Mouse (Mus musculus) intestine, embryonic 15.5 days (tissue): ENCODE results near the gene Arhgap24. TPM values are rescaled to one million over a fixed set of nuclear protein-coding genes. Genes with fewer than 3 reads are reported as not detected.
A peak's percentile ranks its signal among the peaks of the same experiment; 100 is the strongest.

Experiments
- ATAC-seq: fragments of 200-750 bp; cut with Nextera tagmentation; 2 replicates; pipeline ENCODE4 v1.8.0; 2017; ENCODE audit warnings: moderate TSS enrichment, moderate library complexity
- H3K27ac ChIP-seq: fragments of 300-500 bp; sonication (generic); 2 replicates; pipeline ENCODE4 v1.5.1; 2015; ENCODE audit warnings: mild to moderate bottlenecking, inconsistent platforms
- H3K27me3 ChIP-seq: fragments of 300-500 bp; sonication (generic); replicated peaks from 2 replicates; pipeline ENCODE4 v1.6.1; 2015; ENCODE audit warnings: inconsistent platforms
- H3K36me3 ChIP-seq: fragments of 300-500 bp; sonication (generic); 2 replicates; pipeline ENCODE4 v1.6.1; 2015; ENCODE audit warnings: inconsistent platforms
- H3K4me1 ChIP-seq: fragments of 300-500 bp; sonication (generic); replicated peaks from 2 replicates; pipeline ENCODE4 v1.6.1; 2015; ENCODE audit warnings: inconsistent platforms
- H3K4me2 ChIP-seq: fragments of 300-500 bp; sonication (generic); replicated peaks from 2 replicates; pipeline ENCODE4 v1.6.1; 2015; ENCODE audit warnings: mild to moderate bottlenecking, inconsistent platforms
- H3K4me3 ChIP-seq: fragments of 300-500 bp; sonication (generic); replicated peaks from 2 replicates; pipeline ENCODE4 v1.5.1; 2015; ENCODE audit warnings: inconsistent platforms
- H3K9ac ChIP-seq: fragments of 300-500 bp; sonication (generic); 2 replicates; pipeline ENCODE4 v1.6.1; 2015; ENCODE audit warnings: inconsistent platforms
- H3K9me3 ChIP-seq: fragments of 300-500 bp; sonication (generic); 2 replicates; pipeline ENCODE4 v1.6.1; 2016; ENCODE audit warnings: inconsistent platforms
- WGBS: fragments of 180-500 bp; shearing (Covaris S2); methylation state at CpG from one replicate; pipeline ENCODE4 v1.1.7; 2015; 5-methylcytosine and 5-hydroxymethylcytosine counted together
- polyA plus RNA-seq: library from polyadenylated mRNA; unstranded; fragments of >200 nt; fragmentation: Nextera tagmentation; extraction: Ambion mirVana; gene quantifications from 2 replicates; pipeline ENCODE4 v1.2.1, GENCODE M21; 2015

Arhgap24 gene
- polyA plus RNA-seq, 1 experiment from 2014 or later, result 12.0 TPM

DNA sequence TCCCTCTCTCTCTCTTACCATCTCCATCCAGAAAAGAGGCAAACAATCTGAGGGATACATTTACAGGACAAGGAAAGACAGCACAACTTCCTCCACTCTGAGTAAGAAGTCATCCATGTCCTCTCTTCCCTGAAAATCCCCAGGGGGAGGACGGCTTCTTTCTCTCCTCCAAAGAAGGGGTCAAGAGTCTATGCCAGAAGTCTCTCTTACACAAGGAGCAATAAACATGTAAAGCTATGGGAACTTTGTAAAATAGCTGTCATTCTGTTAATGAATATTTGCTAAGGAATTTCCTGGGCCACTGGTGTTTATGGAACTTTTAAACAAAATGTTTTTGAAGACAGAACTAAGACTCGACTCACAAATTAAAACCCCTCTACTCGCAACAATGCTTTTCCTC is 248.3 kb downstream of the Arhgap24 start:
- Histone ChIP-seq H3K27me3 (no peaks in the 10 kb centered on the region), H3K27ac (peak overlapping the region; percentile 8; the same call in 1 of the 2 replicates), H3K4me1 (no peaks in the 10 kb centered on the region), H3K4me2 (no peak overlapping the region), H3K9me3 (no peaks in the 10 kb centered on the region), H3K36me3 (no peaks in the 10 kb centered on the region), H3K9ac (no peak overlapping the region), H3K4me3 (no peak overlapping the region)
- ATAC-seq, result peak; percentile 61
- WGBS, result 34% methylated on average over 3 of the region's 3 CpGs

GRCm38 (mm10) chr5:102736131-102736530 is 254.9 kb downstream of the Arhgap24 start:
- no peak overlapping the region for H3K4me2 ChIP-seq
- H3K9me3 ChIP-seq, result no peaks in the 10 kb centered on the region

DNA sequence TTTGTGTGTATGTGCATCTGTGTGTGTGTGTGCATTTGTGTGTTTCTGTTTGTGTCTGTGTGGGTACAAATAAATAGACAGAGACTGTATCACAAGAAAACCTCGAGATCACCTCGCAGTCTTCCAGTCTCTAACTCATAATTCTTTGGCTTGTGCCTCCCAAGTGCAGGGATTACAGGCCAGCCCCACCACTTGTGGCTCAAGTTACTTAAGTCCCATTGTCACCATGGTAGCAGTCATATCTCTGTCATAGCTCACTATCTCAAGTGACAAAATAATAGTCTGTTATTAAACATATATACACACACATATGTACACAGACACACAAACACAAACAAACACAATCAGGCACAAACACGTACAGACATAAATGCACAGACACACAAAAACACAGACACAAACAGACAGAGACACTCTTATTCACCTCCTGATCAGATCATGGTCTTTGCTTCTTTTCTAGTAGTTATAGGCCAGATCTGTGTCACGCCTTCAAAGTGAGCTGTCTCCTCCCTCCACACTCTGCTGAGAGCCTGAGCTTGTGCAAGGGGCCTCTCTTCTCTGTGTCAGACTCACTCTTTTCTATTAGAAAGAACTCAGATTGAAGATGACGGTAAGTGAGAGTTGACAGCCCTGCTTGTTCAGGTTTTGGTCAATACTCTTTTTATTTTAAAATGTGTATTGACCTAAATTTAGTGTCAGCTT is 261.5 kb downstream of the Arhgap24 start:
- H3K4me2 ChIP-seq, result no peak overlapping the region
- no peaks in the 10 kb centered on the region for H3K9me3 ChIP-seq
- H3K27me3 ChIP-seq, result no peaks in the 10 kb centered on the region
- no peak overlapping the region for H3K4me3 ChIP-seq
- no peak overlapping the region for H3K27ac ChIP-seq
- no peaks in the 10 kb centered on the region for H3K36me3 ChIP-seq
- no peak overlapping the region for H3K9ac ChIP-seq
- H3K4me1 ChIP-seq, result 0 out of 2 replicates have a peak, but pooled peaks cover 2% of the 10 kb centered on the region
- 42% methylated on average over 5 of the region's 5 CpGs for WGBS
- ATAC-seq, result no peak

More at GRCm38 (mm10) chr5:102736131-102736530, 254.9 kb downstream of the Arhgap24 start:
- no peaks in the 10 kb centered on the region for H3K27me3 ChIP-seq
- no peaks in the 10 kb centered on the region for H3K4me1 ChIP-seq
- no peaks in the 10 kb centered on the region for H3K36me3 ChIP-seq
- H3K27ac ChIP-seq, result peak overlapping the region; percentile 22
- H3K9ac ChIP-seq, result no peak overlapping the region
- peak; percentile 59 for ATAC-seq
- H3K4me3 ChIP-seq, result no peak overlapping the region
- 54% methylated on average over 5 of the region's 5 CpGs for WGBS

DNA sequence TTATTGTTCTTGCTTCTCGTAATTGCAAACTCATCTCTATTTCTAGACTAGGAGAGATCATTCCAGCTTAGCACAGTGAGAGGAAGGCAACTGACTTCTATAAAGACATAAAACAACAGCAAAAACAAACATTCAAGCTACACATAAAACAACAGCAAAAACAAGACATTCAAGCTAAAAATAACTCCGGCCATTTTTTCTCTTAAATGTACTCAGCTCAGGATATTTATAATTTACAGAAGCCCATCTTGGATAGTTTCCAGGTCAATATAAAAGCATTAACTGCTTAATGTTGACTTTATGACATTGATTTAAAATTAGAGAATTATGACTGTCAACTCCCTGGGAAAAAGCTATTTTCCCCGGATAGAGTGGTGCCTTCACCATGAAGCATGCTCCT is 262.2 kb downstream of the Arhgap24 start:
- H3K4me3 ChIP-seq, result no peak overlapping the region
- WGBS, result 42% methylated on average over 3 of the region's 3 CpGs
- H3K4me2 ChIP-seq, result no peak overlapping the region
- H3K9me3 ChIP-seq, result no peaks in the 10 kb centered on the region
- 0 out of 2 replicates have a peak, but pooled peaks cover 2% of the 10 kb centered on the region for H3K4me1 ChIP-seq
- no peak for ATAC-seq
- no peak overlapping the region for H3K27ac ChIP-seq
- no peaks in the 10 kb centered on the region for H3K27me3 ChIP-seq
- H3K36me3 ChIP-seq, result no peaks in the 10 kb centered on the region
- H3K9ac ChIP-seq, result no peak overlapping the region

DNA sequence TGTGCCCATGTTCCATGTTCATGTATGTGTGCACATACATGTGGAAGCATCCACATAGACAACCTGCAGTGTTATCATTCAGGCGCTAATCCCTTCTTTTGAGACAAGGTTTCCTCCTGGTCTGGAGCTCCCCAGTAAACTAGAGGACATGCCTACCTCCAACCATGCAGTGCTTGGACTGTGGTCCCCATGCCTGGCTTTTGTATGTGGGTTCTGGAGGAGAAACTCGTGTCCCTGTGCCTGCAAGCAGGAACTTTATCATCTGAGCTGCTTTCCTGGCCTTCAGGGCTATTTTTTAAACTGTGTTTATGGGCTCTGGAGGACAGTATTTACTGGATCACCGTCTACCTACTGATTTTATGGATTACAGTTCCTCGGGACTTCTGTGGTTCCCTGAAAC is 262.9 kb downstream of the Arhgap24 start:
- H3K4me3 ChIP-seq, result no peak overlapping the region
- ATAC-seq, result no peak
- H3K9ac ChIP-seq, result no peak overlapping the region
- H3K27ac ChIP-seq, result no peak overlapping the region
- H3K9me3 ChIP-seq, result no peaks in the 10 kb centered on the region
- no peak overlapping the region for H3K4me2 ChIP-seq
- 0 out of 2 replicates have a peak, but pooled peaks cover 2% of the 10 kb centered on the region for H3K4me1 ChIP-seq
- no peaks in the 10 kb centered on the region for H3K27me3 ChIP-seq
- H3K36me3 ChIP-seq, result no peaks in the 10 kb centered on the region
- 63% methylated on average over 4 of the region's 4 CpGs for WGBS

- Histone ChIP-seq H3K27me3 (no peaks in the 10 kb centered on the region), H3K27ac (no peak overlapping the region), H3K4me3 (no peak overlapping the region), H3K9ac (no peak overlapping the region), H3K9me3 (no peaks in the 10 kb centered on the region), H3K4me1 (0 out of 2 replicates have a peak, but pooled peaks cover 6% of the 10 kb centered on the region), H3K4me2 (no peak overlapping the region), H3K36me3 (no peaks in the 10 kb centered on the region)
- WGBS, result 83% methylated on average over 9 of the region's 9 CpGs
- ATAC-seq, result no peak
These were observed 267.0 kb downstream of the Arhgap24 start for GRCm38 (mm10) chr5:102748146-102748545.

- WGBS, result 39% methylated on average over 8 of the region's 8 CpGs
- Histone ChIP-seq H3K4me1 (0 out of 2 replicates have a peak, but pooled peaks cover 6% of the 10 kb centered on the region), H3K9ac (no peak overlapping the region), H3K27me3 (no peaks in the 10 kb centered on the region), H3K9me3 (no peaks in the 10 kb centered on the region), H3K27ac (0 out of 2 replicates have a peak overlapping the region, but pooled peaks have one; percentile 2), H3K36me3 (no peaks in the 10 kb centered on the region), H3K4me3 (no peak overlapping the region), H3K4me2 (no peak overlapping the region)
- no peak for ATAC-seq
These were observed 267.8 kb downstream of the Arhgap24 start for GRCm38 (mm10) chr5:102749020-102749419.

GRCm38 (mm10) chr5:102750674-102751073 is 269.5 kb downstream of the Arhgap24 start:
- Histone ChIP-seq H3K27ac (no peak overlapping the region), H3K9ac (no peak overlapping the region), H3K4me3 (no peak overlapping the region), H3K27me3 (no peaks in the 10 kb centered on the region), H3K9me3 (no peaks in the 10 kb centered on the region), H3K4me2 (no peak overlapping the region), H3K36me3 (no peaks in the 10 kb centered on the region), H3K4me1 (0 out of 2 replicates have a peak, but pooled peaks cover 6% of the 10 kb centered on the region)
- no peak for ATAC-seq
- 65% methylated on average over 5 of the region's 5 CpGs for WGBS

GRCm38 (mm10) chr5:102751661-102752307 is 270.6 kb downstream of the Arhgap24 start:
- Histone ChIP-seq H3K27ac (peak overlapping the region; percentile 36), H3K27me3 (no peaks in the 10 kb centered on the region), H3K4me1 (0 out of 2 replicates have a peak, but pooled peaks cover 6% of the 10 kb centered on the region), H3K36me3 (no peaks in the 10 kb centered on the region), H3K4me2 (no peak overlapping the region), H3K4me3 (no peak overlapping the region), H3K9ac (no peak overlapping the region), H3K9me3 (no peaks in the 10 kb centered on the region)
- ATAC-seq, result no peak
- WGBS, result 23% methylated on average over 5 of the region's 5 CpGs

DNA sequence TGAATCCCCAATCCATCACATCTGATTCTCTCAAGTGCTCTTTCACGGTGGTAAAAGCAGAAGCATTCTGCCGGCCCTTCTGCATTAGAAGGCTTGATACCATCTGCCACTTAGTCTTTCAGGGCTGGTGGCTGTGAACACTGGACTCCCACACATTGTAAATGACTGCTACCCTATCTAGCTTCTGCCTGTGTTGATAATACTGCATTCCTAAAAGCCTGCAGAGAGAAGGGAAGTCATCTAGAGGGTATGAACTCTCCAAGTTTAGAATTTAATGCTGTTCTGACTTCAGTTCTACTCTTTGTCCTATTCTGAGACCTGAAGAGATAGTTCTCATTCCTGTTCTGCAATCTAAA is 271.1 kb downstream of the Arhgap24 start:
- H3K9me3 ChIP-seq, result no peaks in the 10 kb centered on the region
- H3K27ac ChIP-seq, result peak overlapping the region; percentile 36
- no peak for ATAC-seq
- H3K9ac ChIP-seq, result no peak overlapping the region
- WGBS, result 8% methylated on average over 2 of the region's 2 CpGs
- H3K36me3 ChIP-seq, result no peaks in the 10 kb centered on the region
- no peaks in the 10 kb centered on the region for H3K27me3 ChIP-seq
- H3K4me3 ChIP-seq, result no peak overlapping the region
- no peak overlapping the region for H3K4me2 ChIP-seq
- 0 out of 2 replicates have a peak, but pooled peaks cover 6% of the 10 kb centered on the region for H3K4me1 ChIP-seq

DNA sequence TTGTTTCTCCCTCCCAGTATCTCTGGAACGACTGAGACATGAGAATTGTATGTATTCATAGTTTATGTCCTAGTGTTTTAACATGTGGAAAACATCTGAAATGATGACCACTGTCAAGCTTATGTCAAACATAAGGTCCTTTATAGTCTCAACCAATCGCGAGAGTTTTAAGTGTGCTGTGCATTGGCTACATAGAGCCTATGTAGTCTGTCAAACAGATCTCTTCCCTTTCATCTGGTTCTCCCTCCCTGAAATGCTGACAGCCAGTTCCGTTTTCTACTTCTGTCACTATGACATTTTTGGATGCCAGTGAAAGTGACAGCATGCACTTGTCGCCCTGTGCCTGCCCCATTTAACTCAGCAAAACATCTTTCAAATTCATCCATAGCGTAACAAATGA is 275.8 kb downstream of the Arhgap24 start:
- Histone ChIP-seq H3K4me3 (no peak overlapping the region), H3K9ac (no peak overlapping the region), H3K4me2 (no peak overlapping the region), H3K4me1 (no peaks in the 10 kb centered on the region), H3K27me3 (no peaks in the 10 kb centered on the region), H3K27ac (no peak overlapping the region), H3K9me3 (no peaks in the 10 kb centered on the region), H3K36me3 (no peaks in the 10 kb centered on the region)
- no peak for ATAC-seq
- WGBS, result 64% methylated on average over 6 of the region's 6 CpGs

GRCm38 (mm10) chr5:102765694-102766093 is 284.5 kb downstream of the Arhgap24 start:
- Histone ChIP-seq H3K36me3 (no peaks in the 10 kb centered on the region), H3K4me3 (no peak overlapping the region), H3K27me3 (no peaks in the 10 kb centered on the region), H3K9me3 (no peaks in the 10 kb centered on the region), H3K9ac (no peak overlapping the region), H3K27ac (no peak overlapping the region), H3K4me2 (no peak overlapping the region), H3K4me1 (peaks cover 6% of the 10 kb centered on the region; the same call in 1 of the 2 replicates)
- ATAC-seq, result no peak
- 81% methylated on average over 10 of the region's 10 CpGs for WGBS
